Comparison of ENCODE assay signal across 8 mouse cellular contexts in the genomic region with DNA sequence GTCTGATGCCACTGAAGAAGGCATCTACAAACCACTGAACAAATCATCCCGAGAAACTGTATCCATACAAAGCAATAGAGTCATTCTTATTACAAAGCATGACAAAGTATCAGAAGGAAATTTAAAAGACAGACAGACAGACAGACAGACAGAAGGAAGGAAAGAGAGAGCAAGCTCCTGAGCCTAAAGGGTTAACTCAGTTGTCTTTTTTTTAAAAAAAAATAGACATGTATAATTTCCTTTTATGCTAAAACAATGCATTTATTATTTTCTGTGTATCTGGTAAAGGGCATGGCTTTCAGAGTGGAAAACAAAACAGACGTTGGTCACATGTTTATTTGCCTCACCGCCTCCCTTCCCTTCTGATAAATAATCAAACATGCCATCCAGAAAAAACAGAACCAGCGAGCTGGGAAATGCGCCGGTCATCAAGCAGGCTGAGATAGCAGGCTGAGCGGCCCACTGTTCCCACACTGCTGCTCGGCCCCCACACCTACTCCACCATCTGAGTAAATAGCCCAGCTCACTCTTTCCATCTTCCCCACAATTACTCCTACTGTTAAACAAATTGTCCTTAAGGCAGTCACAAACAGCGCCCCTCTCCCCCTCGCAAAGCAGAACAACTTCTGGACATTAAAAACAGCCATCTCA.
DNase-seq lines count a peak whose midpoint lies in the region; TF ChIP-seq lines count a peak whose summit lies in the region.

No protein-coding gene starts in this region.

- TF ChIP-seq CTCF in small intestine, adult 2 months (IDR thresholded peaks at IDR 0.05; ENCODE audit: extremely low read depth, insufficient read length, insufficient replicate concordance, low read depth, low read length), result no peak

- intact Hi-C loops in heart, postnatal 10 days (cut with DNase I), result loop anchor here (2.0 kb wide), 1 partner anchor 66 kb away; no protein-coding TSS in a partner anchor

- peak overlapping the region; percentile 6; the same call in 1 of the 2 replicates for H3K27ac ChIP-seq in small intestine, adult 2 months (ENCODE audit: insufficient read depth, low read depth, low read length)

- no peaks in the 10 kb centered on the region for H3K36me3 ChIP-seq in small intestine, adult 2 months (ENCODE audit: control insufficient read depth, insufficient read depth, low read length)

- 24% methylated on average over 10 of the region's 10 CpGs for WGBS in small intestine, adult 2 months

- TF ChIP-seq POLR2A in small intestine, adult 2 months (IDR thresholded peaks at IDR 0.05; ENCODE audit: low read depth, low read length), result no peak

- H3K27me3 ChIP-seq in small intestine, adult 2 months (ENCODE audit: control insufficient read depth, insufficient read depth, low read length), result no peaks in the 10 kb centered on the region

- peak overlapping the region; percentile 21; the same call in 1 of the 2 replicates for H3K4me3 ChIP-seq in small intestine, adult 2 months (ENCODE audit: low read depth, low read length)

- peaks cover 5% of the 10 kb centered on the region; the same call in 1 of the 2 replicates for H3K4me1 ChIP-seq in small intestine, adult 2 months (ENCODE audit: control insufficient read depth, insufficient read depth, insufficient read length, low read length)

- peak; percentile 12 for DNase-seq in layer of hippocampus, adult 9-11 months
- no peak for DNase-seq in layer of hippocampus, adult 11-12 months (ENCODE audit: low spot score)
- peak; percentile 22 for DNase-seq in c-Kit-positive CD71-negative TER-119-negative erythroid progenitor cells, embryonic 14.5 days (ENCODE audit: low read depth)
- peak; percentile 54 to 57 for DNase-seq in heart, postnatal 10 days
- DNase-seq in liver, result peak; percentile 45
- no peak for DNase-seq in cerebellum, adult 11-12 months
- no peak for DNase-seq in ovary, postnatal 14 days (ENCODE audit: low spot score)

Comparison
In these comparisons a context has a peak if more than half of its experiments do, and no peak if none do; other contexts are left out.
1. DNase-seq: peak in layer of hippocampus, adult 9-11 months (single experiment), c-Kit-positive CD71-negative TER-119-negative erythroid progenitor cells, embryonic 14.5 days (single experiment), heart, postnatal 10 days (2 of 2) and liver (single experiment); none in layer of hippocampus, adult 11-12 months (single experiment), cerebellum, adult 11-12 months (single experiment) and ovary, postnatal 14 days (single experiment).